Mouse (Mus musculus): Measurements from ENCODE around the gene Atp2a2. TPM values are rescaled to one million over a fixed set of nuclear protein-coding genes. Genes with fewer than 3 reads are reported as not detected.

Gene Atp2a2
- polyA plus RNA-seq, 1 experiment from 2014 or later, result 53.2 TPM

DNA sequence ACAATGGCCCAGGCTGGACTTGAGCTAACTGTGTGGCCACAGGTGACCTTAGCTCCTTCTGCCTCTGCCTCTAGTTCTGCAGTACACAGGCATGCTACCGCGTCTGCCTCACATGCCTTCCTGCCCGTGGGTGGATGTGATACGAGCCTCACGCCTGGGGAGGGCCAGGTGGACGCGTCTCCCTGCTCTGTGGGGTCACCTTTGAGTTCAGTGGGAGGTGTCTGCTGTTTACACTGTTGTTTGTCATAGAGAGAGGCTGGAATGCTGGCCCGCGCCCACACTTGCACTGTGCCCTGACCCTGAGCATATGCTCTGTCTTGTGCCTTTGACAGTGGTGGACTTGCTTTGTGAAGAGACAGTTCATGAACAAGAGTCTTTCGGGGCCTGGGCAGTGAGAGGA is 96.5 kb downstream of the Atp2a2 start:
- H3K9ac ChIP-seq (ENCODE audit: low read depth, low read length), result no peak overlapping the region
- H3K36me3 ChIP-seq (ENCODE audit: control insufficient read depth, insufficient read depth, low read length), result peaks cover 60% of the 10 kb centered on the region
- no peaks in the 10 kb centered on the region for H3K27me3 ChIP-seq (ENCODE audit: control insufficient read depth, insufficient read depth, low read length)
- H3K9me3 ChIP-seq (ENCODE audit: control insufficient read depth, low read length), result 0 out of 2 replicates have a peak, but pooled peaks cover 3% of the 10 kb centered on the region
- H3K27ac ChIP-seq (ENCODE audit: low read depth, low read length), result no peak overlapping the region
- no peak for ATAC-seq (ENCODE audit: low FRiP score, low TSS enrichment)
- no peak overlapping the region for H3K4me2 ChIP-seq (replicated peaks; ENCODE audit: low read depth, low read length)
- no peaks in the 10 kb centered on the region for H3K4me1 ChIP-seq (ENCODE audit: control insufficient read depth, insufficient read depth, low read length)
- no peak overlapping the region for H3K4me3 ChIP-seq (ENCODE audit: low read length)
- 86% methylated on average over 10 of the region's 10 CpGs for WGBS

Other genes with a start within 250 kb of the Atp2a2 start
- gene Tctn1, start 237.8 kb downstream of the Atp2a2 start, polyA plus RNA-seq (2014; fragmentation: Nextera tagmentation; extraction: Ambion mirVana), result 6.5 and 9.8 TPM in 2 replicates
- 7.9 and 10.9 TPM in 2 replicates for gene Pptc7, start 217.9 kb downstream of the Atp2a2 start, polyA plus RNA-seq (2014; fragmentation: Nextera tagmentation; extraction: Ambion mirVana)
- gene Rad9b, start 148.0 kb downstream of the Atp2a2 start, polyA plus RNA-seq (2014; fragmentation: Nextera tagmentation; extraction: Ambion mirVana), result 11.4 and 12.2 TPM in 2 replicates
- gene Vps29, start 147.9 kb downstream of the Atp2a2 start, polyA plus RNA-seq (2014; fragmentation: Nextera tagmentation; extraction: Ambion mirVana), result 224 and 236 TPM in 2 replicates
- gene Gpn3, start 130.3 kb downstream of the Atp2a2 start, polyA plus RNA-seq (2014; fragmentation: Nextera tagmentation; extraction: Ambion mirVana), result 77.6 and 82.6 TPM in 2 replicates
- gene Fam216a, start 129.9 kb downstream of the Atp2a2 start, polyA plus RNA-seq (2014; fragmentation: Nextera tagmentation; extraction: Ambion mirVana), result 73.6 and 76.0 TPM in 2 replicates
- gene Arpc3, start 110.3 kb downstream of the Atp2a2 start, polyA plus RNA-seq (2014; fragmentation: Nextera tagmentation; extraction: Ambion mirVana), result 32.5 and 201 TPM in 2 replicates
- gene Anapc7, start 80.5 kb downstream of the Atp2a2 start, polyA plus RNA-seq (2014; fragmentation: Nextera tagmentation; extraction: Ambion mirVana), result 29.1 and 32.5 TPM in 2 replicates
- gene Ift81, start 112.3 kb upstream of the Atp2a2 start, polyA plus RNA-seq (2014; fragmentation: Nextera tagmentation; extraction: Ambion mirVana), result 34.1 and 46.0 TPM in 2 replicates
- 0.56 and 1.1 TPM in 2 replicates for gene P2rx7, start 141.7 kb upstream of the Atp2a2 start, polyA plus RNA-seq (2014; fragmentation: Nextera tagmentation; extraction: Ambion mirVana)
- gene P2rx4, start 205.3 kb upstream of the Atp2a2 start, polyA plus RNA-seq (2014; fragmentation: Nextera tagmentation; extraction: Ambion mirVana), result 14.0 and 14.8 TPM in 2 replicates